Mouse (Mus musculus): ENCODE results near the gene Gm48552.

GRCm38 (mm10) chr10:81429092-81429491 is 40.3 kb downstream of the Gm48552 start:
- no peak for TF ChIP-seq GATA1 (IDR thresholded peaks at IDR 0.05; ENCODE audit: low read length)
- no peak for TF ChIP-seq TAL1 (IDR thresholded peaks at IDR 0.05; ENCODE audit: low read length)

Measured in erythroblast, embryonic 14.5 days (primary cell).